Mouse (Mus musculus): ENCODE data around the gene Etl4. TPM values are rescaled to one million over a fixed set of nuclear protein-coding genes. Genes with fewer than 3 reads are reported as not detected.

Gene Etl4
- polyA plus RNA-seq, 1 experiment from 2014 or later = 7.3 TPM

DNA sequence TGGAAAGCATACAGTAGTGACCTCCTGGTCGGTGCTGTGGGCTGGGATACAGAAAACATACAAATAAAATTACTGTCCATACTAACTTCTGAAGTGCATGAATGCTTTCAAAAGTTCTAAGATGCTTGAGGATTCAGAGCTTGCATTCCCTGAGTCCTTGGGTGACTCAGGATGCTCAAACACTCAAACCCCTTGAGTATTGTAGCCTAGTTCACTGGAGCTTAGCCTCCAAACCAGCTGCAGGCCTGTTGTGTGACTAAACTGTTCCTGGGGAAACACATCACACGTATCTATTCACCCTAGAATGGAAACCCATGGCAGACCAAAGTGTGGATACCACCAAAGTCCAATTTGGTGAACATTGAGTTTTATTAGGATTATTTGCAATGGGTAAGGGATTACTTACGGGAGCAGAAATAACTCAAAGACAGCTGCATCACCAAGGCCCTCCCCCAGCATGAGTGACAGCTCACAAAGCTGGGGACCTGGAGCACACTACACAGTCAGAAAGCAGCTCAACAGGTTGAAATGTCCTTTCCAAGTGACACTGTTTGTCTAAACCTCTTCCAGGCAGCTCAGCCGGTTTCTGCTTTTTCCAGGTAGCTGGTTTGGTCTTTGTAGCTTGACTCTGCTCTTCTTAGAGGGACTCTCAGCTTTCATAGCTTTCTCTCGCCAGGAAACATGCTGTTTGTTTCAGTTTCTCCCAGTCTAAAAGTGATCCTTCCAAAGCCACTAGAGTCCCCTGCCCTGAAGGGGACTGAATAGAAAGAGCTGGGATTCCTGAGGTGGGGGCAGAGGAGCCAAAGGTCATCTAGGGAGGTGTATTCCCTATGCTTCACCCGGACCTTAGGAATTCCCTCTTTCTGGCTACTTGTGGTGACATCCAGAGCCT lies 598.5 kb downstream of the Etl4 start:
- Histone ChIP-seq H3K4me3 (ENCODE audit: low read depth, low read length) (no peak overlapping the region), H3K9me3 (ENCODE audit: control insufficient read depth, low read length) (no peaks in the 10 kb centered on the region), H3K4me2 (ENCODE audit: low read depth, low read length) (no peak overlapping the region), H3K36me3 (ENCODE audit: control insufficient read depth, insufficient read depth, low read length) (no peaks in the 10 kb centered on the region), H3K27me3 (ENCODE audit: control insufficient read depth, insufficient read depth, low read length) (no peaks in the 10 kb centered on the region), H3K9ac (replicated peaks; ENCODE audit: low read depth, low read length) (no peak overlapping the region), H3K27ac (ENCODE audit: low read depth, low read length) (no peak overlapping the region), H3K4me1 (ENCODE audit: control insufficient read depth, insufficient read depth, low read length) (no peaks in the 10 kb centered on the region)
- WGBS = 74% methylated on average over 6 of the region's 6 CpGs
- ATAC-seq (ENCODE audit: low read depth) = no peak

GRCm38 (mm10) chr2:20508724-20509052 lies 599.1 kb downstream of the Etl4 start:
- Histone ChIP-seq H3K27ac (ENCODE audit: low read depth, low read length) (no peak overlapping the region), H3K27me3 (ENCODE audit: control insufficient read depth, insufficient read depth, low read length) (no peaks in the 10 kb centered on the region), H3K36me3 (ENCODE audit: control insufficient read depth, insufficient read depth, low read length) (no peaks in the 10 kb centered on the region), H3K4me2 (ENCODE audit: low read depth, low read length) (no peak overlapping the region), H3K9ac (replicated peaks; ENCODE audit: low read depth, low read length) (no peak overlapping the region), H3K9me3 (ENCODE audit: control insufficient read depth, low read length) (no peaks in the 10 kb centered on the region), H3K4me1 (ENCODE audit: control insufficient read depth, insufficient read depth, low read length) (no peaks in the 10 kb centered on the region), H3K4me3 (ENCODE audit: low read depth, low read length) (no peak overlapping the region)
- WGBS = 81% methylated on average over 3 of the region's 3 CpGs
- ATAC-seq (ENCODE audit: low read depth) = no peak

DNA sequence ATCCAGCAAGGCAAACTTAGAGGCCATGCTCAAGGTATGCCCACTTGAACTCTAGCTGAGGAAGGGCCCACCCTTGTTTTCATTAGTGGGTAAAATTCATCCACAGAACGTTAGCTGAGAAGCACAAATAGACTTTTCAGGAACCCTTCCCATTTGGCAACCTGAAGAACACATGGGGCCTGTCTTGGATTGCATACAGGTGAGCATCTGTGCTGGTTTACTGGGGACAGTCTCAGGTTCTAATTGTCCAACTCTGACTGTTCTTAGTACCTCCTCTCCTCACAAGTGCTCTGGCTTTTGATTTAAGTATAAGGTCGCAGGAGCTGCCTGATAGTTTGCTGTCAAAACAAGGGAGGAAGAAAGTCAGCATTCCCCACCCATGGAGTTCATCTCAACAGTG lies 600.5 kb downstream of the Etl4 start:
- Histone ChIP-seq H3K9ac (replicated peaks; ENCODE audit: low read depth, low read length) (no peak overlapping the region), H3K9me3 (ENCODE audit: control insufficient read depth, low read length) (no peaks in the 10 kb centered on the region), H3K4me2 (ENCODE audit: low read depth, low read length) (no peak overlapping the region), H3K4me1 (ENCODE audit: control insufficient read depth, insufficient read depth, low read length) (no peaks in the 10 kb centered on the region), H3K27ac (ENCODE audit: low read depth, low read length) (no peak overlapping the region), H3K27me3 (ENCODE audit: control insufficient read depth, insufficient read depth, low read length) (no peaks in the 10 kb centered on the region), H3K36me3 (ENCODE audit: control insufficient read depth, insufficient read depth, low read length) (no peaks in the 10 kb centered on the region), H3K4me3 (ENCODE audit: low read depth, low read length) (no peak overlapping the region)
- ATAC-seq (ENCODE audit: low read depth) = no peak
- WGBS = 83% methylated on average over 2 of the region's 2 CpGs

- Histone ChIP-seq H3K4me1 (ENCODE audit: control insufficient read depth, insufficient read depth, low read length) (peaks cover 3% of the 10 kb centered on the region; the same call in 1 of the 2 replicates), H3K27ac (ENCODE audit: low read depth, low read length) (no peak overlapping the region), H3K9ac (replicated peaks; ENCODE audit: low read depth, low read length) (no peak overlapping the region), H3K27me3 (ENCODE audit: control insufficient read depth, insufficient read depth, low read length) (0 out of 2 replicates have a peak, but pooled peaks cover 3% of the 10 kb centered on the region), H3K36me3 (ENCODE audit: control insufficient read depth, insufficient read depth, low read length) (no peaks in the 10 kb centered on the region), H3K4me3 (ENCODE audit: low read depth, low read length) (no peak overlapping the region), H3K4me2 (ENCODE audit: low read depth, low read length) (no peak overlapping the region), H3K9me3 (ENCODE audit: control insufficient read depth, low read length) (no peaks in the 10 kb centered on the region)
- 90% methylated on average over 8 of the region's 8 CpGs for WGBS
- no peak for ATAC-seq (ENCODE audit: low read depth)
Observed at GRCm38 (mm10) chr2:20516270-20516865, 606.8 kb downstream of the Etl4 start.

DNA sequence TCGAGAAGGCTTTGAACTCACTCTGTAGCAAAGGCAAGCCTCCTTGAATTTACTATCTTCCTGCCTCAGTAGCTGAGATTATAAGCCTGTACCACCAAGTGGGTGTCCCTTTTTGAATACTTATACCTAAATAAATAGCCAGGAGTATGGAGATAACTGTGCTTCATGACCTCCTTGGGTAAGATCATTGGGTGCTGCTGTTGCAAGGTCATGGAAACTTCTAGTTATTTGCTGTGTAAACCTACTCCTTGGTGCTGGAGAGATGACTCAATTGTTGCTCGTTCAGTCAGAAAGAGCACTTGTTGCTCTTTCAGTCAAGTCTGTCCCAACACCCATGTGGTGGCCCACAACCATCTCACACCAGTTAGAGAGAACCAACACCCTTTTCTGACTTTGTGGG lies 608.3 kb downstream of the Etl4 start:
- Histone ChIP-seq H3K36me3 (ENCODE audit: control insufficient read depth, insufficient read depth, low read length) (no peaks in the 10 kb centered on the region), H3K4me3 (ENCODE audit: low read depth, low read length) (no peak overlapping the region), H3K4me2 (ENCODE audit: low read depth, low read length) (no peak overlapping the region), H3K9me3 (ENCODE audit: control insufficient read depth, low read length) (no peaks in the 10 kb centered on the region), H3K27me3 (ENCODE audit: control insufficient read depth, insufficient read depth, low read length) (0 out of 2 replicates have a peak, but pooled peaks cover 3% of the 10 kb centered on the region), H3K4me1 (ENCODE audit: control insufficient read depth, insufficient read depth, low read length) (peaks cover 3% of the 10 kb centered on the region; the same call in 1 of the 2 replicates), H3K9ac (replicated peaks; ENCODE audit: low read depth, low read length) (no peak overlapping the region), H3K27ac (ENCODE audit: low read depth, low read length) (no peak overlapping the region)
- WGBS = 98% methylated on average over 2 of the region's 2 CpGs
- ATAC-seq (ENCODE audit: low read depth) = no peak

- no peak overlapping the region for H3K4me2 ChIP-seq (ENCODE audit: low read depth, low read length)
- peaks cover 3% of the 10 kb centered on the region; the same call in 1 of the 2 replicates for H3K4me1 ChIP-seq (ENCODE audit: control insufficient read depth, insufficient read depth, low read length)
- ATAC-seq (ENCODE audit: low read depth) = no peak
- H3K9ac ChIP-seq (replicated peaks; ENCODE audit: low read depth, low read length) = no peak overlapping the region
- H3K27me3 ChIP-seq (ENCODE audit: control insufficient read depth, insufficient read depth, low read length) = 0 out of 2 replicates have a peak, but pooled peaks cover 3% of the 10 kb centered on the region
- no peaks in the 10 kb centered on the region for H3K36me3 ChIP-seq (ENCODE audit: control insufficient read depth, insufficient read depth, low read length)
- 51% methylated on average over 2 of the region's 2 CpGs for WGBS
- no peaks in the 10 kb centered on the region for H3K9me3 ChIP-seq (ENCODE audit: control insufficient read depth, low read length)
- no peak overlapping the region for H3K4me3 ChIP-seq (ENCODE audit: low read depth, low read length)
- H3K27ac ChIP-seq (ENCODE audit: low read depth, low read length) = no peak overlapping the region
Observed at GRCm38 (mm10) chr2:20518506-20518905, 608.9 kb downstream of the Etl4 start.

GRCm38 (mm10) chr2:20519447-20520098 lies 610.0 kb downstream of the Etl4 start:
- H3K9ac ChIP-seq (replicated peaks; ENCODE audit: low read depth, low read length) = no peak overlapping the region; the same call in 1 of the 2 replicates
- peak; percentile 67 for ATAC-seq (ENCODE audit: low read depth)
- no peaks in the 10 kb centered on the region for H3K9me3 ChIP-seq (ENCODE audit: control insufficient read depth, low read length)
- WGBS = under 1% methylated on average over 39 of the region's 39 CpGs
- H3K4me2 ChIP-seq (ENCODE audit: low read depth, low read length) = peak overlapping the region; percentile 78
- H3K27ac ChIP-seq (ENCODE audit: low read depth, low read length) = no peak overlapping the region
- peaks cover 3% of the 10 kb centered on the region; the same call in 1 of the 2 replicates for H3K4me1 ChIP-seq (ENCODE audit: control insufficient read depth, insufficient read depth, low read length)
- peak overlapping the region; percentile 32 for H3K4me3 ChIP-seq (ENCODE audit: low read depth, low read length)
- no peaks in the 10 kb centered on the region for H3K36me3 ChIP-seq (ENCODE audit: control insufficient read depth, insufficient read depth, low read length)
- 0 out of 2 replicates have a peak, but pooled peaks cover 3% of the 10 kb centered on the region for H3K27me3 ChIP-seq (ENCODE audit: control insufficient read depth, insufficient read depth, low read length)

- Histone ChIP-seq H3K27me3 (ENCODE audit: control insufficient read depth, insufficient read depth, low read length) (0 out of 2 replicates have a peak, but pooled peaks cover 3% of the 10 kb centered on the region), H3K36me3 (ENCODE audit: control insufficient read depth, insufficient read depth, low read length) (no peaks in the 10 kb centered on the region), H3K27ac (ENCODE audit: low read depth, low read length) (no peak overlapping the region), H3K4me3 (ENCODE audit: low read depth, low read length) (peak overlapping the region; percentile 32), H3K4me2 (ENCODE audit: low read depth, low read length) (peak overlapping the region; percentile 78), H3K4me1 (ENCODE audit: control insufficient read depth, insufficient read depth, low read length) (peaks cover 3% of the 10 kb centered on the region; the same call in 1 of the 2 replicates), H3K9me3 (ENCODE audit: control insufficient read depth, low read length) (no peaks in the 10 kb centered on the region), H3K9ac (replicated peaks; ENCODE audit: low read depth, low read length) (no peak overlapping the region)
- WGBS = 0% methylated on average over 12 of the region's 12 CpGs
- ATAC-seq (ENCODE audit: low read depth) = peak; percentile 9; the same call in 1 of the 2 replicates
Observed at GRCm38 (mm10) chr2:20520099-20520475, 610.5 kb downstream of the Etl4 start.
